Mouse (Mus musculus) embryonic fibroblast, embryonic 13.5 days (primary cell): ENCODE measurements at regions not wholly inside any gene's neighbourhood (a gene's known extent, or its start where the extent isn't known, plus 50 kb on each side); places are given as distances from the start of the nearest gene placed in this dataset.

Source experiments
- CTCF ChIP-seq: IDR thresholded peaks from 2 replicates; pipeline ENCODE4 v1.5.1; 2011; ENCODE audit warnings: mild to moderate bottlenecking, control low read depth, low read length, moderate library complexity, borderline replicate concordance; ENCODE audit not compliant: insufficient read depth
- POLR2A ChIP-seq: IDR thresholded peaks from 2 replicates; pipeline ENCODE4 v1.6.1; 2011; ENCODE audit warnings: low read depth, mild to moderate bottlenecking, control low read depth, low read length, moderate library complexity

- TF ChIP-seq POLR2A (no peak), CTCF (no peak)
Measured at GRCm38 (mm10) chr17:65113121-65113520, 277.2 kb upstream of the 4930583I09Rik start.
